Mouse (Mus musculus) B cell, adult 67 days (primary cell): ENCODE results near the gene Gp2. TPM values are rescaled to one million over a fixed set of nuclear protein-coding genes. Genes with fewer than 3 reads are reported as not detected.

ENCODE experiments used
- total RNA-seq, 2 experiments: library from RNA; stranded (reverse); gene quantifications; 4 replicates each; pipeline ENCODE4 v1.2.4; 2023

Gene Gp2
- not detected for total RNA-seq

GRCm38 (mm10) chr7:119459185-119459584 lies at the start of gene Gp2:
Gene Gp2, minus strand, starts transcription at chr7:119459285.

GRCm38 (mm10) chr7:119479256-119479655 lies 20.2 kb upstream of the Gp2 start, which contains the start of gene Umod:
Gene Umod, minus strand, starts transcription at chr7:119479282.

Other genes with a start within 250 kb of the Gp2 start
- gene Umod, start 20.0 kb upstream of the Gp2 start, total RNA-seq = not detected
- gene Acsm5, start 60.2 kb upstream of the Gp2 start, total RNA-seq = not detected
- not detected for gene Pdilt, start 64.2 kb upstream of the Gp2 start, total RNA-seq
- gene Acsm2, start 95.1 kb upstream of the Gp2 start, total RNA-seq = not detected
- gene Acsm1, start 147.7 kb upstream of the Gp2 start, total RNA-seq = not detected
- not detected for gene Acsm4, start 230.7 kb upstream of the Gp2 start, total RNA-seq